Mouse (Mus musculus): Measurements from ENCODE around the gene Chrna10. TPM values are rescaled to one million over a fixed set of nuclear protein-coding genes. Genes with fewer than 3 reads are reported as not detected.

Chrna10 gene
- polyA plus RNA-seq, 1 experiment = 0.18 TPM

- peaks cover 15% of the 10 kb centered on the region for H3K36me3 ChIP-seq (replicated peaks; ENCODE audit: low read length)
- H3K27me3 ChIP-seq (replicated peaks) = no peaks in the 10 kb centered on the region
- TF ChIP-seq GATA1 (IDR thresholded peaks at IDR 0.05; ENCODE audit: borderline replicate concordance, low read length) (no peak), FLI1 (IDR thresholded peaks at IDR 0.05; ENCODE audit: low read length) (no peak)
- H3K9me3 ChIP-seq = no peaks in the 10 kb centered on the region
- H3K4me1 ChIP-seq = peaks cover 33% of the 10 kb centered on the region
- H3K4me3 ChIP-seq (replicated peaks) = peak overlapping the region; percentile 95
These were observed 52.7 kb downstream of the Chrna10 start for GRCm38 (mm10) chr7:102063891-102064290.

- no peaks in the 10 kb centered on the region for H3K9me3 ChIP-seq
- no peaks in the 10 kb centered on the region for H3K27me3 ChIP-seq (replicated peaks)
- no peak overlapping the region for H3K4me3 ChIP-seq (replicated peaks)
- H3K36me3 ChIP-seq (replicated peaks; ENCODE audit: low read length) = peaks cover 24% of the 10 kb centered on the region
- TF ChIP-seq GATA1 (IDR thresholded peaks at IDR 0.05; ENCODE audit: borderline replicate concordance, low read length) (no peak), FLI1 (IDR thresholded peaks at IDR 0.05; ENCODE audit: low read length) (no peak)
- peaks cover 33% of the 10 kb centered on the region for H3K4me1 ChIP-seq
These were observed 54.4 kb downstream of the Chrna10 start for GRCm38 (mm10) chr7:102062203-102062602.

- Histone ChIP-seq H3K4me3 (replicated peaks) (no peak overlapping the region), H3K9me3 (no peaks in the 10 kb centered on the region), H3K4me1 (peaks cover 29% of the 10 kb centered on the region), H3K27me3 (replicated peaks) (no peaks in the 10 kb centered on the region), H3K36me3 (replicated peaks; ENCODE audit: low read length) (peaks cover 30% of the 10 kb centered on the region)
- TF ChIP-seq FLI1 (IDR thresholded peaks at IDR 0.05; ENCODE audit: low read length) (no peak), GATA1 (IDR thresholded peaks at IDR 0.05; ENCODE audit: borderline replicate concordance, low read length) (no peak)
These were observed 55.3 kb downstream of the Chrna10 start for GRCm38 (mm10) chr7:102061353-102061752.

Other genes with a start within 250 kb of the Chrna10 start
- gene Folr1, start 246.0 kb downstream of the Chrna10 start, polyA plus RNA-seq (2012; ENCODE audit: insufficient read depth, low replicate concordance) = not detected in 2 replicates
- 156 and 181 TPM in 2 replicates for gene Lamtor1, start 210.9 kb downstream of the Chrna10 start, polyA plus RNA-seq (2012; ENCODE audit: insufficient read depth, low replicate concordance)
- not detected in 2 replicates for gene Tomt, start 210.5 kb downstream of the Chrna10 start, polyA plus RNA-seq (2012; ENCODE audit: insufficient read depth, low replicate concordance)
- not detected in 2 replicates for gene Lrrc51, start 182.9 kb downstream of the Chrna10 start, polyA plus RNA-seq (2012; ENCODE audit: insufficient read depth, low replicate concordance)
- 57.5 and 58.2 TPM in 2 replicates for gene Numa1, start 182.7 kb downstream of the Chrna10 start, polyA plus RNA-seq (2012; ENCODE audit: insufficient read depth, low replicate concordance)
- 24.3 and 28.3 TPM in 2 replicates for gene Il18bp, start 98.1 kb downstream of the Chrna10 start, polyA plus RNA-seq (2012; ENCODE audit: insufficient read depth, low replicate concordance)
- gene Rnf121, start 51.4 kb downstream of the Chrna10 start, polyA plus RNA-seq (2012; ENCODE audit: insufficient read depth, low replicate concordance) = 2.8 TPM in 1 of 2 replicates, not detected in the other
- gene Xndc1, start 51.3 kb downstream of the Chrna10 start, polyA plus RNA-seq (2012; ENCODE audit: insufficient read depth, low replicate concordance) = 4.0 and 5.4 TPM in 2 replicates
- 0.51 and 0.64 TPM in 2 replicates for gene Xntrpc, start 51.1 kb downstream of the Chrna10 start, polyA plus RNA-seq (2012; ENCODE audit: insufficient read depth, low replicate concordance)
- not detected in 2 replicates for gene Trpc2, start 33.7 kb downstream of the Chrna10 start, polyA plus RNA-seq (2012; ENCODE audit: insufficient read depth, low replicate concordance)
- not detected in 2 replicates for gene Art1, start 15.1 kb downstream of the Chrna10 start, polyA plus RNA-seq (2012; ENCODE audit: insufficient read depth, low replicate concordance)
- gene Art5, start 7.3 kb downstream of the Chrna10 start, polyA plus RNA-seq (2012; ENCODE audit: insufficient read depth, low replicate concordance) = not detected in 2 replicates
- gene Nup98, start 93.3 kb upstream of the Chrna10 start, polyA plus RNA-seq (2012; ENCODE audit: insufficient read depth, low replicate concordance) = 0.81 and 1.1 TPM in 2 replicates
- 8.0 and 17.3 TPM in 2 replicates for gene Pgap2, start 93.4 kb upstream of the Chrna10 start, polyA plus RNA-seq (2012; ENCODE audit: insufficient read depth, low replicate concordance)
- gene Rhog, start 139.2 kb upstream of the Chrna10 start, polyA plus RNA-seq (2012; ENCODE audit: insufficient read depth, low replicate concordance) = 210 and 238 TPM in 2 replicates
- 106 and 312 TPM in 2 replicates for gene Stim1, start 151.0 kb upstream of the Chrna10 start, polyA plus RNA-seq (2012; ENCODE audit: insufficient read depth, low replicate concordance)

Data from megakaryocyte, embryonic 14.5 days (primary cell).